Mouse (Mus musculus) small intestine, adult 2 months (tissue): ENCODE measurements around the gene Alg3. TPM values are rescaled to one million over a fixed set of nuclear protein-coding genes. Genes with fewer than 3 reads are reported as not detected.

Experiments
- H3K27ac ChIP-seq: fragments of 200-500 bp; 2 replicates; pipeline ENCODE4 v1.5.1; 2012; ENCODE audit warnings: low read depth, low read length, control low read depth, inconsistent platforms; ENCODE audit not compliant: insufficient read depth
- H3K27me3 ChIP-seq: fragments of 200-500 bp; 2 replicates; pipeline ENCODE4 v1.6.1; 2012; ENCODE audit warnings: mild to moderate bottlenecking, moderate library complexity, low read length, inconsistent platforms; ENCODE audit not compliant: control insufficient read depth, insufficient read depth
- H3K36me3 ChIP-seq: fragments of 200-500 bp; 2 replicates; pipeline ENCODE4 v1.6.1; 2012; ENCODE audit warnings: mild to moderate bottlenecking, low read length, control low read depth, inconsistent platforms; ENCODE audit not compliant: control insufficient read depth, insufficient read depth
- H3K4me1 ChIP-seq: fragments of 200-500 bp; 2 replicates; pipeline ENCODE4 v1.6.1; 2012; ENCODE audit warnings: low read length, inconsistent platforms, mixed read lengths; ENCODE audit not compliant: control insufficient read depth, insufficient read depth, insufficient read length
- H3K4me3 ChIP-seq: fragments of 200-500 bp; 2 replicates; pipeline ENCODE4 v1.5.1; 2012; ENCODE audit warnings: low read depth, mild to moderate bottlenecking, control low read depth, inconsistent platforms, low read length, moderate library complexity
- CTCF ChIP-seq: fragments of 200-500 bp; IDR thresholded peaks from 2 replicates; pipeline ENCODE4 v1.5.1; 2012; ENCODE audit warnings: low read depth, mild to moderate bottlenecking, control low read depth, inconsistent platforms, low read length, moderate library complexity, mixed read lengths; ENCODE audit not compliant: insufficient replicate concordance, insufficient read length; ENCODE audit errors: extremely low read depth
- POLR2A ChIP-seq: fragments of 200-500 bp; IDR thresholded peaks from 2 replicates; pipeline ENCODE4 v1.6.1; 2012; ENCODE audit warnings: low read depth, mild to moderate bottlenecking, control low read depth, inconsistent platforms, low read length, moderate library complexity
- WGBS: fragments of 180-500 bp; shearing (Covaris S2); methylation state at CpG from one replicate; pipeline ENCODE4 v1.1.7; 2018; 5-methylcytosine and 5-hydroxymethylcytosine counted together
- polyA plus RNA-seq: library from polyadenylated mRNA; depleted of rRNA; stranded (reverse); fragments of >200 nt; gene quantifications from 2 replicates; pipeline ENCODE4 v1.2.3, GENCODE M21; 2012

The Alg3 gene
- polyA plus RNA-seq, 1 experiment = 16.8 TPM

- H3K27me3 ChIP-seq = no peaks in the 10 kb centered on the region
- H3K36me3 ChIP-seq = peaks cover 6% of the 10 kb centered on the region
- TF ChIP-seq CTCF (no peak), POLR2A (no peak)
- no peak overlapping the region for H3K4me3 ChIP-seq
- no peak overlapping the region for H3K27ac ChIP-seq
- H3K4me1 ChIP-seq = no peaks in the 10 kb centered on the region
- WGBS = 72% methylated on average over 5 of the region's 5 CpGs
Measured at GRCm38 (mm10) chr16:20600511-20600910, 11.0 kb downstream of the Alg3 start.

- WGBS = 59% methylated on average over 7 of the region's 7 CpGs
- TF ChIP-seq CTCF (no peak), POLR2A (no peak)
- H3K27ac ChIP-seq = no peak overlapping the region
- no peak overlapping the region for H3K4me3 ChIP-seq
- no peaks in the 10 kb centered on the region for H3K36me3 ChIP-seq
- peaks cover 2% of the 10 kb centered on the region; the same call in 1 of the 2 replicates for H3K4me1 ChIP-seq
- H3K27me3 ChIP-seq = peaks cover 1% of the 10 kb centered on the region; the same call in 1 of the 2 replicates
Measured at GRCm38 (mm10) chr16:20596687-20597441, 14.7 kb downstream of the Alg3 start.

DNA sequence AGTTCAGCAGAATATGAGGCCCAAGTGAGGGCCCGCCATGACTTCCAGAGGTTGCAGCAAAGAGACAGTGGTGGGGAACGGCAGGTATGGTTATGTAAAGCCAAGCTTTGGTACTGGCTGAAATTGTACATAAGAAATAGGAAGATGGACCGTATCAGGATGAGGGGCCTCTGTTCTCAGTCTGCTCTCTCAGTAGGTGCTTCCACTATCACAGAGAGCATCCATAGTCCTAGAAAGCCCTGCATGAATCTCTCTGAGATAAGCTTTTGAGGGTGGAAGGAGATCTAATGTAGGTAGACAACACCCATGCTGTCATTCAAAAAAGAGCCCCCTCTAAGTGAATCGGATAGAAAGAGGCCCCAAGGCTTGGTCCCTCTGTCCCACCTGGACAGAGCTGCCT, 15.8 kb downstream of the Alg3 start:
- WGBS = 90% methylated on average over 4 of the region's 4 CpGs
- peaks cover 12% of the 10 kb centered on the region for H3K27me3 ChIP-seq

GRCm38 (mm10) chr16:20595060-20595673, 16.4 kb downstream of the Alg3 start:
- Histone ChIP-seq H3K27ac (no peak overlapping the region), H3K4me1 (peaks cover 5% of the 10 kb centered on the region), H3K27me3 (peaks cover 18% of the 10 kb centered on the region), H3K4me3 (no peak overlapping the region), H3K36me3 (no peaks in the 10 kb centered on the region)
- 55% methylated on average over 7 of the region's 7 CpGs for WGBS
- TF ChIP-seq CTCF (no peak), POLR2A (no peak)

More for the DNA sequence above, 15.8 kb downstream of the Alg3 start:
- TF ChIP-seq CTCF (no peak), POLR2A (no peak)
- peaks cover 2% of the 10 kb centered on the region; the same call in 1 of the 2 replicates for H3K4me1 ChIP-seq
- H3K4me3 ChIP-seq = no peak overlapping the region
- H3K27ac ChIP-seq = no peak overlapping the region
- no peaks in the 10 kb centered on the region for H3K36me3 ChIP-seq

DNA sequence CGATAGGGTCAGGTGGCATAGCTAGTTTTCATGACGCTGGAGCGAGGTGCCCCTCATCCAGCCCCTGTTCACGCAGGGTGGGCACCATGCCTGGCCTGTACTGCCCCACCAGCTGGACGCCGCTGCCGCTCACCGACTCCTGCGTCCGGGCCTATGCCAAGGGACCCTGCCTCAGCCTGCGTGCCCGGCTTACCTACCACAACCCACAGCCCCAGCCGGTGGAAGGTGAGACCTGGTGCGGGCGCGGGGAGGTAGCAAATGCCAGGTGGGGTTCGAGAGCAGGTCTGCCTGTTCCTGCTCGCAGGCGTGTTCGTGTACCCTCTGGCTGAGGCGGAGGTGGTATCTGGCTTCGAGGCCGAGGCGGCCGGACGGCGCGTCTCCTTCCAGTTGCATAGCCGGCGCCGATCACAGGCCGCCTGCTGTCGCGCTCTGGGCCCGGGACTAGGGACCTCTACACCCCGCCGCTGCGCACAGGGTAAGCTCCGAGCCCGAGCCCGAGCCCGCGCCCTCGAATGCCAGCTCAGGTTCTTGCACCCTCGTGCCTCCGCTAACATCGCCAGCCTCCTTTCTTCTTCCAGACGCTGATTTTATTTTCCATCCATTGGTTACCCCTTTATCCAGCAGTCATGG, 20.3 kb downstream of the Alg3 start:
- H3K27me3 ChIP-seq = peaks cover 40% of the 10 kb centered on the region
- peaks cover 12% of the 10 kb centered on the region for H3K4me1 ChIP-seq
- 10% methylated on average over 48 of the region's 48 CpGs for WGBS
- H3K36me3 ChIP-seq = no peaks in the 10 kb centered on the region
- TF ChIP-seq CTCF (no peak), POLR2A (no peak)
- H3K4me3 ChIP-seq = no peak overlapping the region
- no peak overlapping the region for H3K27ac ChIP-seq

- Histone ChIP-seq H3K36me3 (no peaks in the 10 kb centered on the region), H3K4me3 (peak overlapping the region; percentile 42; the same call in 1 of the 2 replicates), H3K27ac (no peak overlapping the region), H3K27me3 (peaks cover 40% of the 10 kb centered on the region), H3K4me1 (peaks cover 12% of the 10 kb centered on the region)
- WGBS = 2% methylated on average over 17 of the region's 17 CpGs
- TF ChIP-seq POLR2A = no peak
- TF ChIP-seq CTCF = no peak
Measured at GRCm38 (mm10) chr16:20590680-20591038, 20.9 kb downstream of the Alg3 start.
